Mouse (Mus musculus) mouse embryonic stem cell (cell line): ENCODE measurements around the gene Krt6a.
"Not testable (repeated sequence)": the region's sequence is repeated elsewhere in the genome, so short reads cannot be mapped to it uniquely, and the experiment has no call there.

ENCODE experiments used
- in situ Hi-C, 2 experiments: fragments of 300-500 bp; cut with MboI; formaldehyde crosslinking; loops; 1 replicate in 1 of 2; 3 replicates in 1 of 2; pipeline ENCODE4 v1.14.3; 2019 to 2020; ENCODE audit warnings: low sequenced_read_pairs in 2 of 2, low pct_unique_long_range_greater_than_20kb in 1 of 2, mixed read lengths in 1 of 2; ENCODE audit not compliant: unreplicated experiment in 1 of 2

Krt6a gene

GRCm38 (mm10) chr15:101694207-101694606 is at the start of gene Krt6a:
Gene Krt6a (minus strand): TSS chr15:101694307.
- in situ Hi-C loops: no loop called here

GRCm38 (mm10) chr15:101742711-101743110 is 48.6 kb upstream of the Krt6a start, which contains the start of gene Krt71:
Gene Krt71 (minus strand): TSS chr15:101743109.
- in situ Hi-C loops: no loop called here

GRCm38 (mm10) chr15:101737786-101738185 is 43.7 kb upstream of the Krt6a start:
- in situ Hi-C loops: no loop called here

- in situ Hi-C loops: no loop called here
Measured at GRCm38 (mm10) chr15:101730653-101731052, 36.5 kb upstream of the Krt6a start.

- in situ Hi-C loops: no loop called here
Measured at GRCm38 (mm10) chr15:101724686-101725085, 30.6 kb upstream of the Krt6a start.

- in situ Hi-C loops: no loop called here
Measured at GRCm38 (mm10) chr15:101715831-101716230, 21.7 kb upstream of the Krt6a start.

GRCm38 (mm10) chr15:101714356-101714755 is 20.2 kb upstream of the Krt6a start:
- in situ Hi-C loops: no loop called here

- in situ Hi-C loops: no loop called here
Measured at GRCm38 (mm10) chr15:101713731-101714130, 19.6 kb upstream of the Krt6a start.

- in situ Hi-C loops: no loop called here
Measured at GRCm38 (mm10) chr15:101712720-101713119, 18.6 kb upstream of the Krt6a start, which contains the start of gene Krt5. Gene Krt5 (minus strand): TSS chr15:101712898.

- in situ Hi-C loops: no loop called here
Measured at GRCm38 (mm10) chr15:101708683-101709082, 14.6 kb upstream of the Krt6a start.

GRCm38 (mm10) chr15:101707454-101707853 is 13.3 kb upstream of the Krt6a start:
- in situ Hi-C loops: no loop called here

- in situ Hi-C loops: no loop called here
Measured at GRCm38 (mm10) chr15:101704066-101704465, 10.0 kb upstream of the Krt6a start.

- in situ Hi-C loops: no loop called here
Measured at GRCm38 (mm10) chr15:101702380-101702779, 8.3 kb upstream of the Krt6a start.

GRCm38 (mm10) chr15:101699866-101700265 is 5.8 kb upstream of the Krt6a start:
- in situ Hi-C loops: no loop called here

GRCm38 (mm10) chr15:101699192-101699591 is 5.1 kb upstream of the Krt6a start:
- in situ Hi-C loops: no loop called here

- in situ Hi-C loops: no loop called here
Measured at GRCm38 (mm10) chr15:101697326-101698188, 3.5 kb upstream of the Krt6a start.

- in situ Hi-C loops: not testable (repeated sequence)
Measured at GRCm38 (mm10) chr15:101690460-101690859, 3.6 kb downstream of the Krt6a start.

GRCm38 (mm10) chr15:101688161-101688560 is 5.9 kb downstream of the Krt6a start:
- in situ Hi-C loops: no loop called here

- in situ Hi-C loops: no loop called here
Measured at GRCm38 (mm10) chr15:101680187-101680586, 13.9 kb downstream of the Krt6a start, which contains the start of gene Krt6b. Gene Krt6b (minus strand): TSS chr15:101680287.

GRCm38 (mm10) chr15:101675978-101676377 is 18.1 kb downstream of the Krt6a start:
- in situ Hi-C loops: no loop called here
